Mouse (Mus musculus) MEL-GATA-1-ER (cell line): ENCODE measurements around the gene Ubxn2a.
"Not testable (repeated sequence)": the region's sequence is repeated elsewhere in the genome, so short reads cannot be mapped to it uniquely, and the experiment has no call there.

Experiments
- DNase-seq: peaks from one replicate; pipeline ENCODE4 v3.0.0-alpha.2; 2012; ENCODE audit warnings: low read depth; ENCODE audit errors: extremely low read depth

Gene Ubxn2a

DNA sequence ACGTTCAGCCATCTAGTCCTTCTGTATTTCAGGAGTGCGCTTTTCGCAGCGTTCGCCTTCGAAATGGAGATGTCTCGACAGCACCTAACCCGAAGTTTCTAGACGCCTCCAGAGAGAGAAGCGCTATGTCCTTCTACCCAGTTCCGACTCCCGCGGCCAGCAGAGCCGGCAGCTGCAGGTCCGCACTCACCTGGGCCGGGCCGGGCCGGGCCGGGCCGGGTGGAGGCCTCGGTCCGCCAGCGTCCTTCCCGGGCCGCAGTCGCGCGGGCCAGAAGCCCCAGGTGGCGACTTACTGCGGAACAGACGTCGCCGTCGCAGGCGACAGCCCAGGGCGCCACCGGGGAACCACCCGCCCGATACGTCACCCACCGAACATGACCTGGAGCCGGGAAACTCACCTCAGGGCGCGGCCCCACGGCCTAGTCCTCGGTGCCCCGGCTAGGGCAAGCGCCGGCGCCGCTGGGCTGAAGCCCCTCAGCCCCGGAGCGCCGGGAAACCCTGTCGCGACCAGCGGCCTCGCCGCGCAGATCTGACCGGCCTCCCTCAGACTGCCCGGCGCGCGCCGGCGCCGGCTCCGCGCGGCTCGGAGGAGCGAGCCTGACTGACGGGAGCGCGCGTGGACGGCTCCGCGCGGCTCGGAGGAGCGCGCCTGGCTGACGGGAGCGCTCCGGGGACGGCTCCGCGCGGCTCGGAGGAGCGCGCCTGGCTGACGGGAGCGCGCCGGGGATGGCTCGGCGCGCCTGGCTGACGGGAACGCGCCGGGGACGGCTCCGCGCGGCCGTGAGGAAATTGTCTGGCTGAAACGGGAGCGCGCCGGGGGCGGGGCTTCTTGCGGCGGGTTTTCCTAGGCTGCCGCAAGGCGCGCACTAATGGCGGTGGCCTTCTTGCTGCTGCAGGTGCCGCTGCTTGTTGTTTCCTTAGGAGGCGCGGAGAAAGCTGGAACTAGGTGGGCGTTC is at the start of gene Ubxn2a:
Gene Ubxn2a, minus strand, starts transcription at position 755 of the 956 bp plus-strand sequence.
- DNase-seq, result peak; percentile 68

DNA sequence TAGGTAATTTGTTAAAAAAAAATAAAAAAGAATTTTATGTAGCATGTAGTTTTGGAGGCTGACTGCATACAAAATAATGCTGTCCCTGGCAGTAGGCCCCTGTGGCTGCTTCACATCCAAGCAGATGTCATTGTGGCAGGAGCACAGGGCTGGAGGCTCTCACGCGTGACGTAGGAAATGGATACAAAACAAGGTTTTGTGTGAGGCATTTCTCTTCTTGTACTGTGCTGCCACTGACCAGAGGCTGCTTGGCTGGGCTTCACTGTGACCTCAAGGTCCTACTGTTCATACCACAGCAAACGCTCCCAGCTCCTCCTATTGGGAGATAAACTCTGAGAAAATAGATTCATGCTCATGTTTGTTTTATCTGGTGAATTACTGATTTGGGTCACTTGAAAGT is 45.7 kb upstream of the Ubxn2a start:
- no peak for DNase-seq

DNA sequence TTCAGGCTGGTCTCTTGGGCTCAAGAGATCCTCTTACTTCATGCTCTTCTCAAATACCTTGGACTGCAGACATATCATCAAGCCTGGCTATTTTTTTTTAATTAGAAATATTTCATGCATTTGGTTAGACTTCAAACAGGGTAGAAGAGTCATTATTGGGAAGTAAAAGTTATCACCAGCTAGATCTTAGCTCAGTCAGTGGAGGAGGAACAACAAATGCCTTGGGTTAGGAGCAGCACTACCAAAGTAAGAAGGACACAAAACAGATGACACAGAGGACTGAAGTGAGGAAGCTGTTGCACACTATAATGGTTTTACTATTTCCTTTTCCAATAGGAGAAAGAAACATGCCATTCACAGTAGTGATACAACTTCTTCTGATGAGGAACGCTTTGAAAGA is 44.8 kb upstream of the Ubxn2a start:
- DNase-seq, result peak; percentile 33

DNA sequence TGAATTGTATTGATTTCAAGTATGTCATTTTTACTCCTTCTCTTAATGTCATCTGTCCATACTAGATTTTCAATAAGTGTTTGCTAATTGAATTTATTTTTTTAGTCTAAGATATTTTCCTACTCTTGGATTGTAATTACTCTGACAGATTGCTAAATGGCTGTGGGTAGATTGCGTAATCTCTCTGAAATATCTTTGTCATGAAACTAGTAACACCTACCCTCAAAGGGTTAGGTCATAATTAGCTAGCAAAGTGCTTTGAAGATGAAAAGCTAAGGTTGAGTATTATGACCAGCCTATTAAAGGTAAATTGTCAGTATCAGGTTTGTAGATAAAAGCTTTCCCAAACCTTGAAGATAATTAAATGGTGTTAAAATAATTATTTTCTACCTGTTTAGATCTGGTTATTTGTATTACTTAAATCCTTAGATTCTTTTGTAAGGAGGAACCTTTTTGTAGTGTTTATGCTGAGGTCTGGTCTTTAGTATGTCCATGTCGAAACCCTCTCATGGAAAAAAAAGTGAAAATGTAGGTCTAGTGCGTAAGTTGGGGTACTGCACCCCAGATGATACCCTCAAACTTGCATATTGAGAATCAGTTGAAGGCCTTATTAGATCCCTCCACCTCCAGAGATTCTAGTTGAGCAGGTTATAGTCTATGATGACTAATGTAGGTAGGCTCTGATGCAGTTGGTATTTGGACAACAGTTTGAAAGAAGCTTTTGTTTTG is 23.5 kb upstream of the Ubxn2a start:
- no peak for DNase-seq

DNA sequence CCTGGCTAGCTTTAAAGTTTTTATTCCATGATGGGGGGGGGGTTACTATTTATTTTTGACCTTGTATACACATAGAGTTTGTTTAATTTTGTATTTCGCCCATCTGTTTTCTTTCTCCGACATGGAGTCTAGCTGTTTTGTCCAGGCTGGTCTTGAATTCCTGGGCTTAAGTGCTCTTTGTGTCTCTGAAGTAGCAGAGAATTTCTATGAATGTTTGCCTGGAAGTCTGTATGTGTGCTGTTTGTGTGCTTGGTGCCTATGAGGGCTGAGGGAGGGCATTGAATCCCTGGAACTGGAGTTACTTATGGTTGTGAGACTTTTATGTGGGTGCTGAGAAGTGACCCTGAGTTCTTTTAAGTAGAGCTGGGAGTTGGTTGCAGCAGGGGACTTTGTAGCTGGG is 20.7 kb upstream of the Ubxn2a start:
- DNase-seq, result no peak

DNA sequence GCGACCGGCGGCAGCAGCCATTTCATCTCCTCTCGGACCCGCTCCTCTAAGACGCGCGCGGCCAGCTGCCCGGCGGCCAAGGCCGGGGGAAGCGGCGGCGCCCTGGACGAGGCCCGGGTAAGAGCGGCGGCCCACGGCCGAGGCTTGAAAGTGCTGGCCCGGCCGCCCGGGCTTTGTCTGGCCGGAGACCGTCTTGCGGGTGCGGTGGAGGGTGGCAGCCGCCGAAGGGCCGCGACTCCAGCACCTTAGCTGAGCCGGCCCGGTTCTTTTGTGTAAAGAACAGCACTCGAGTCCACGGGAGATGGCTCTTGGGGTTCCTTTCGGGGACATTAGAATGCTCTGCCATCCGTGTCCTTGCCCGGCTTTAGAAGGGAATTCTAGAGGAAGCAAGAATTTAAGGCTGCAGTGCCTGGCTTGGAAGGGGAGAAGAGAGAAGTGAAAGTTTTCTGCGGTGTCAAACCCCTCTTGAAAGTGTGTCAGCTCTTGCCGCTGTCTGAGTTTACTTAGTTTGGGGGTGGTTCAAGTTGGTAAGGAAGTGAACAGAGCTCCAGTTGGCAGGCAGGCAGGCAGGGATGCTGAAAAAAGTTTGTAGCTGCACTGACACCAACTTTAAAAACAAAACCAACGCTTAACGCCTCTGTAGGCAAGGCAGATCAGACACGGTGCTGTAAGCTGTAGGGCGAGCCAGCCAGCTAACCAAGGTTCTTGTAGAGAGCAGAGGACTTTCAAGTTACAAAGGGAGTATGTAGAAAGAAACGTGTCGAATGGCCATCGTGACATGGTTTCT is 10.5 kb upstream of the Ubxn2a start:
- DNase-seq, result peak; percentile 68

DNA sequence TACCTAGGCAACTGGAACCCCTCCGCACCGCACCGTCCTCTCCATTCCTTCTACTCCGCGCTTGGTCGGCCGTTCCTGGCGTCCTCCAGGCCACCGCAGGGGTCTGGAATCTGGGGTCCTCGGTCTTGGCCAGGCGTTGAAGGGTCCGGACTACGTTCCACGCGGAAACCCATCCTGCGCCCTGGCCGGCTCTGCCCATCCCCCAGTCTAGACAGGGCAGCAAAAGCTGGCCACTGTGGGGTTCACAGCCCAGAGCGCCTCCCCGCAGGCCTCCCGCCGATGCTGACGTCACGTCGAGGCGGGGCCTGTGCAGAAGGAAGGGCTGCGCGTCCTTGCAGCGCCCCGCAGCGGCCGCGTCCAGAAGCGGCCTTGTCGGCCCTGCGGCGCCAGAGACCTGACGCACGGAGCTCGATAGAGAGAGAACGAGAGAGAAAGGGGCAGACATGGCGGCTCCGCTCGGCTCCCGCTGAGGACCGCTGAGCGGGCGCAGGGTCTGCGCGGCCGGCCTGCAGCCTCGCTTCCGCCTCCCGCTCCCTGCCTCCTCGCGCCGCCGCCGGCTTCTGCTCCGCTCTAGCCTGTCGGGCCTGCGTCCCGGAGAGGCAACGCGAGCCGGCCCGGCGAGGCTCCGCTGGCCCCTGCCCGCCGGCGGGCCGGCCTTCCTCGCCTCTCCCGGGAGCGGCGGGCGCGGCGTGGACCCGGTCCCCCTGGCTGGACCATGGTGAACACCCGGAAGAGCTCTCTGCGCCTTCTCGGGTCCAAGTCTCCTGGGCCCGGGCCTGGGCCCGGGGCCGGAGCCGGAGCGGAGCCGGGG is 9.7 kb upstream of the Ubxn2a start, which contains the start of gene Atad2b:
Gene Atad2b, plus strand, starts transcription at position 360 of the 811 bp plus-strand sequence.
- DNase-seq, result peak; percentile 70

DNA sequence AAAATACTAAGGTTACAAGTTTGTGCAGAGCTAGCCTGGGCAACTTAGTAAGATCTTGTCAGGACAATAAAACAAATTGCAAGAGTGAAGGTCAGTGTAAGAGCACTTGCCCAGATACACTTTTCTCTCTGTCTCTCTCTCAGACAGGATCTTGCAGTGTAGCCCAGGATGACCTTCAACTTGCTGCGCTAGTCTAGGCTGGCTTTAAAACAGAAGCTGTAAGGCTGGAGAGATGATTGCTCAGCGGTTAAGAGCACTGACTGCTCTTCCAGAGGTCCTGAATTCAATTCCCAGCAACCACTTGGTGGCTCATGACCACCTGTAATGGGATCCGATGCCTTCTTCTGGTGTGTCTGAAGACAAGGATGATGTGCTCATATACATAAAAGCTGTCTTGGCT is 7.4 kb upstream of the Ubxn2a start:
- DNase-seq, result no peak

DNA sequence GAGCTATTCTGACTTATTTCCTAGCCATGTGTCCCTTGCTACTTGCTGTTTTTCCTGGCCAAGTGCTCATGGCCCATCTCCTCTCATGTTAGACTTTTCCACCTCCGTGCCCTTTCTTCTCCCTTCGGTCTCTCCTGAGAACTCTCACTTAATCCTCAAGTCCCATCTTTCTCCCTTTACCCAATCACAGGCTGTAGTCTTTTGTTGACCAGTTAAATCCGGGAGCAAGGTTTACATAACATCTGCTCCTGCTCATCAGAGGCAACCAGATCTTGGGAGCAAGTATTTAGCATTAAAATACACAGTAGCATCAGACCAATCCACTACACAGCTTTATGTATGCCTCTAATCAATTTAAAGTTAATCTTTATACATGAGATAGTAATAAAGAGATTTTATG is 6.9 kb upstream of the Ubxn2a start:
- DNase-seq, result no peak

DNA sequence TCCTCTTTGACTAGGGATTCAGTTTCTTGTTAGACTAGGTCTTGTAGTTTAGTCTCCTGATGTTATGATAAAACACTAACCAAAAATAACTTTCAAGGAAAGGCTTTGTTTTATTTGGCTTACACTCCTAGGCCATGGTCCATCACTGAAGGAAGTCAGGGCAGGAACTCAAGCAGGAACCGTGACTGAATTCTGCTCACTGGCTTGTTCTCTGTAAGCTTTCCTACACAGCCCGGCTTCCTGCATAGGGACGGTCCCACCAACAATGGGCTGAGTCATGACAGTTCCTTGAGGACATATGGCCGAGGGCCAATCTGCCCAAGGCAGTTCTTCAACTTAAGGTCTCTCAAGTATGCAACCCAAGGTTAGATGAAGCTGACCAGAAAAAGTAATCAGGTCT is 4.2 kb upstream of the Ubxn2a start:
- DNase-seq, result no peak

DNA sequence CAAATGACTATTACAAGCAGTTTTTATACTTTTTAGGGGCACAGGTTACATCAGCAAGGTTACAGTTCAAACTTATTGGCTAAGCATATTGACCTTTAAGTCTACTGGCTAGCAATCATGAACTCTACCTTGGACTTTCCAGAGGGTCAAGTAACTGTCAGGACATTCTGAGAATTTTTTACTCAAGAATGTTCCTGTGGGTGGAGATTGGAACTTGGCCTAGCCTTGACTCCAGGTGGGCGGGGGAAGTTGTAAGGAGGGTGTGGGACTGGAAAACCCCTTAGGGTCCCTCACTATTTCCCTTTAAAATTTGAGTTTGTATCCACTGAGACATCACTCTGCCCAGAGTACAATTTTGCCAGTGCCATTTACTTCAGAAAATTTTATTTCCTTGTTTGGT is 3.0 kb upstream of the Ubxn2a start:
- DNase-seq, result not testable (repeated sequence)

DNA sequence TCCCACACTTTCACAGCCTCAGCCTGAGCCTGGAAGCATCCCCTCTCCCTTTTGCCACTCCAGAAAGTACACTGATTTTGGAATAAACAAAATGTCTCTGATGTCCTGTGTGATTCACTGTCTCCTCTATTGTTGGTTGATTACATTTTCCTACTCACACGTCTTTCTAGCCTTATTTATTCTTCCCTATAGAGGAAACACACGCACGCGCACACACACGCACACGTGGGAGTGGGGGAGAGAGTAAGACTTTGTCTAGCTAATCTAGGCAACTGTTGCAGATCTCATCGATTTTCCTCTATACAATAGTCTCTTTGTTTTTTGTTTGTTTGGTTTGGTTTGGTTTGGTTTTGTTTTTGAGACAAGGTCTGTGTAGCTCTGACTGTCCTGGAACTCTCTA is 886 bp upstream of the Ubxn2a start:
- no peak for DNase-seq

DNA sequence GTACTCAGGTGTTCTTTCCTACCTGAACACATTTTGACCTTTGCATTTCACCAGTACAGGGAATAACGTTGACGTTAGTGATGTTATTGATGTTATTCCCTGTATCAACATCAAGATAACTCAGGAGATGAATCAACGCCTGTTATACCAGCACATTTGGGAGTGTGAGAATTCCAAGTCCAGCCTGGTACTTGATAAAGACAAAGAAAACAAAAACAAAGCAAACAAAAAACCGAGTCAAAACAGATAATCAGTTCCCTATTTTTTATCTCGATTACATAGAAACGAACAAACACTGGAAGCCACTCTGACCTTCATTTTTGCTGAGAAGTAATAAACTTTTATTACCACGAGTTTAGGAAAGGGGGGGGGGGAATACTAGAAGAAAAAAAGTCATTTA is 1.0 kb downstream of the Ubxn2a start:
- DNase-seq, result no peak

DNA sequence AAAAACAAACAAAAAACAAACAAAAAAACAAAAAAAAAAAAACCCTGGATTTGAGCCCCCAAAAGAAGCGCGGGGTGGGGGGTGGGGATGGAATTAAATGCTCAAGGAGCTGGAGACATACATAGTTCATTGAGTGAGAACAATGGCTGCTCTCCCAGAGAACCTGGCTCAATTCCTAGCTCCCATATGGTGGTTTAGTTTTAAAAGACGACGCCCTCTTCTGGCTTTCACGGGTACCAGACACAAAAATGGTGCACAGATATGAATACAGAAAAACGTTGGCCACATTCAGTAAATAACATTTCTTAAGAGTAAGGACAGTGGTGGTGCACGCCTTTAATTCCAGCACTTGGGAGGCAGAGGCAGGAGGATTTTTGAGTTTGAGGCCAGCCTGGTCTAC is 1.6 kb downstream of the Ubxn2a start:
- DNase-seq, result peak; percentile 26

DNA sequence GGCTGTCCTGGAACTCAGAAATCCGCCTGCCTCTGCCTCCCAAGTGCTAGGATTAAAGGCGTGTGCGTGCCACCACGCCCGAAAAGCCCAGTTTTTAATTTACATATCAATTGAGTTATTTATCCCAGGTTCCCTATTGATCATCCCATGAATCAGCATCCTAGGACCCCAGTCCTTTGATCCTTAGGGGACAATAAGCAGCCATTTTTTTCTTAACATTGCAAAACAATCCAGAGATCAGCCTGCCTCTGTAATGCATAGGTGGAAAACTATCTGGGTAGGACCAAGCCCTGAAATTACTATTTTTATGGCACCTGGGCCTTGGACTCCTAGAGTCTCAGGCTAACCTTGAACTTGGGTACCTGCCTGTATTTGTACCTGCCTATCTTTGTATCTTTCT is 9.5 kb downstream of the Ubxn2a start:
- DNase-seq, result no peak

DNA sequence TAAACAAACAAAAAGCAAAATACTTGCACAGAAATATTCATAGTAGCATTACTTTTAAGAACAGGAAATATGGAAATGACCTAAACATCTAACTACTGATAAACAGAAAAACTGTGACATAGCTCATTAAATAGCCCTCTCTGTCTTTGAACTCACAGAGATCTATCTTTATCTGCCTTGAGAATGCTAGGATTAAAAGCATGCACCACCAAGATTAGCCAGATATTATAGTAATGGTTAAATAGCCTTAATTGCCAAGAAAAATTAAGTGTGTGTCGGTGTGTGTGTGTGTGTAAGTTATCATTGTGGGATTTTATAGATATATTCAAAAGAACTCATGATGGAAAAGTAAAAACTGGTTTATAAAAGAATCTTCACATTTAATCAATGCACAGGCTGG is 17.6 kb downstream of the Ubxn2a start:
- DNase-seq, result no peak

DNA sequence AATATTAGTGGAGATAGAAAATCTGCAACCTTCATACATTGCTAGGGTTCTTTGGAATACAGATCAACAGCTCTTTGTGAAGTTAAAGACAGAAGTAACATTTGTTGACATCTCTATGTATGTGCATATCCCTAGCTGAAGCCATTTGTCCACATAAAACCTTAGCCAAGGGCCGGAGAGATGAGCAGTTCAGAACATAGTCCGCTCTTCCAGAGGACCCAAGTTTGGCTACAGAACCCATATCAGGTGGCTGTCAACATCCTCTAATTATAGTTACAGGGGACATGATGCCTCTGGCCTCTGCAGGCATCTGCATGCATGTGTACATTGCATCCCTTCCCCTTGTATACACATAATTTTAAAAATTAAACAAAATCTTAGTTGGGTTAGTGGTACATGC is 18.3 kb downstream of the Ubxn2a start:
- no peak for DNase-seq

DNA sequence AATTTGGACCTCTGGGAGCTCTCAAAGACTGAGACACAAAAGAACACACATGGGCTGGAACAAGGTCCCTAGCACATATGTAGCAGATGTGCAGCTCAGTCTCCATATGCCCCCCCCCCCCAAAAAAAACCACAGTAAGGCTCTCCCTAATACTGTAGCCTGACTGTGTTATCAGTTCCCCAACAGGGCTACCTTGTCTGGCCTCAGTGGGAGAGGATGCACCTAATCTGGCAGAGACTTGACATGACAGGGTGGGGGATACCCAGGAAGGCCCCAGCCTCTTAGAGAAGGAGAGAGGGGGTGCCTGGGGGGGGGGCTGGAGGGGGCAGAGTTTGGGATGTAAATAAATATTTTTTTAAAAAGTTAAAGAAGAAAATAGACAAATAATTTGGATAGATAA is 18.8 kb downstream of the Ubxn2a start:
- no peak for DNase-seq

DNA sequence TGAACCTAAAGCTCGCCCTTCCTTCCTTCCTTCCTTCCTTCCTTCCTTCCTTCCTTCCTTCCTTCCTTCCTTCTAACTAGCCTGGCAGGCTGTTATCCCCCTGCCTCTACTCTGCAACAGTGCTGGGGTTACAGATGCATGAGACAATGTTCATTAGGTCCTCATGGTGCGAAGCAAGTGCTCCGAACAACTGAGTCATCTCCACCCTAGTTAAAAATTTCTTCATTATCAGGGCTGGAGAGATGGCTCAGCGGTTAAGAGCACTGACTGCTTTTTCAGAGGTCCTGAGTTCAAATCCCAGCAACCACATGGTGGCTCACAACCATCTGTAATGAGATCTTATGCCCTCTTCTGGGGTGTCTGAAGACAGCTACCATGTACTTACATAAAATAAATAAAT is 20.9 kb downstream of the Ubxn2a start:
- not testable (repeated sequence) for DNase-seq

DNA sequence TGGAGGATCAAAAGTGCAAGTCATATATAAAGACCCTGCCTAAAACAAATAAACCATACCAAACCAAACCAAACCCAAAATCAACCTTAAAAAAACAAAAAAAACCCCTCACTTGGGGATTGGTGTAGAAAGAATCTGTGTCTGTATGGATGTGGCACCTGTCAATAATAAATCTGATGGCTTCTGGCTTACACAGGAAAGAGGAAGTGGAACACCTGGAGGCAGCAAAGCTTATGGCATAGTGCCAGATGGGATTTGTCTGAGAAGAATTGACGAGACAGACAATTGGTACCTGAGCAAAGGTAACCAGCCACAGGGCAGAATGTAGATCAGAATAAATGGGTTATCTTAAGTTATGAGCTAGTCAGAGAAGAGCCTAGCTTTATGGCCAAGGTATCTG is 22.4 kb downstream of the Ubxn2a start:
- DNase-seq, result no peak

DNA sequence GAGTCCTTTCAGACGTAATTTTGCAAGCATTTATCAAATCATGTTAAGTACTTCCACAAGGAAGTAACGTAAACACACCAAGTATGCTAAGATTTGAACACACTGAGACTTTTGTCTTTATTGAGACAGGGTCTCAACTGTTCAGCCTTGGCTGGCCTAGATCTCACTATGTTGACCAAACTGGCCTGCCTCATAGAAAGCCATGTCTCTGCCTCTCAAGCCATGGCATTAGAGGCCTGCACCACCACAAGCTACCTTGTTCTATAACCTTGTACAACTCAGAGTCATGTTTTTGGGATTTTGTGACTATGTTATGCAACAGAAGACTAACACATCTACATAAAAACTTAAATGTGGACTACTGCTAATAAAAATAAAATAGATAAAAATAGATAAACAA is 25.4 kb downstream of the Ubxn2a start:
- DNase-seq, result no peak
